Mouse (Mus musculus) megakaryocyte progenitor cell, adult 5-6 weeks (primary cell): ENCODE measurements around the gene Zfp335. TPM values are rescaled to one million over a fixed set of nuclear protein-coding genes. Genes with fewer than 3 reads are reported as not detected.

Experiments used
- total RNA-seq, 2 experiments: library from RNA; stranded (forward) in 1 of 2; stranded (reverse) in 1 of 2; fragments of 157-497, 149-512 nt in 1 of 2; fragments of 200-1000 nt in 1 of 2; gene quantifications; 2 replicates each; pipeline versions ENCODE4 v1.2.3 to v1.2.4; 2015 to 2017

Zfp335 gene
- total RNA-seq, 2 experiments from 2014 or later: 8.2 to 11.3 TPM

Other genes with a start within 250 kb of the Zfp335 start
- not detected in 2 replicates for gene Wfdc11, start 237.7 kb downstream of the Zfp335 start, total RNA-seq (2015)
- not detected in 2 replicates for gene Wfdc11, start 237.7 kb downstream of the Zfp335 start, total RNA-seq (2017)
- not detected in 2 replicates for gene Wfdc13, start 226.7 kb downstream of the Zfp335 start, total RNA-seq (2015)
- gene Wfdc13, start 226.7 kb downstream of the Zfp335 start, total RNA-seq (2017): not detected in 2 replicates
- gene Spint4, start 213.3 kb downstream of the Zfp335 start, total RNA-seq (2015): not detected in 2 replicates
- gene Spint4, start 213.3 kb downstream of the Zfp335 start, total RNA-seq (2017): not detected in 2 replicates
- not detected in 2 replicates for gene Spint5, start 196.5 kb downstream of the Zfp335 start, total RNA-seq (2015)
- not detected in 2 replicates for gene Spint5, start 196.5 kb downstream of the Zfp335 start, total RNA-seq (2017)
- 0.20 and 0.29 TPM in 2 replicates for gene Wfdc3, start 165.8 kb downstream of the Zfp335 start, total RNA-seq (2015)
- 0.41 TPM in 1 of 2 replicates, not detected in the other for gene Wfdc3, start 165.8 kb downstream of the Zfp335 start, total RNA-seq (2017)
- gene Dnttip1, start 165.8 kb downstream of the Zfp335 start, total RNA-seq (2015): 24.1 and 31.3 TPM in 2 replicates
- gene Dnttip1, start 165.8 kb downstream of the Zfp335 start, total RNA-seq (2017): 32.0 and 38.4 TPM in 2 replicates
- gene Ube2c, start 141.9 kb downstream of the Zfp335 start, total RNA-seq (2015): 271 and 279 TPM in 2 replicates
- 142 and 184 TPM in 2 replicates for gene Ube2c, start 141.9 kb downstream of the Zfp335 start, total RNA-seq (2017)
- not detected in 2 replicates for gene Tnnc2, start 131.8 kb downstream of the Zfp335 start, total RNA-seq (2015)
- not detected in 2 replicates for gene Tnnc2, start 131.8 kb downstream of the Zfp335 start, total RNA-seq (2017)
- gene Snx21, start 125.9 kb downstream of the Zfp335 start, total RNA-seq (2015): 0.42 and 0.49 TPM in 2 replicates
- 0.37 and 0.88 TPM in 2 replicates for gene Snx21, start 125.9 kb downstream of the Zfp335 start, total RNA-seq (2017)
- gene Acot8, start 106.9 kb downstream of the Zfp335 start, total RNA-seq (2015): 13.2 and 14.2 TPM in 2 replicates
- gene Acot8, start 106.9 kb downstream of the Zfp335 start, total RNA-seq (2017): 22.2 and 26.4 TPM in 2 replicates
- gene Zswim3, start 106.7 kb downstream of the Zfp335 start, total RNA-seq (2015): 4.3 and 6.7 TPM in 2 replicates
- 2.5 and 2.8 TPM in 2 replicates for gene Zswim3, start 106.7 kb downstream of the Zfp335 start, total RNA-seq (2017)
- gene Zswim1, start 89.1 kb downstream of the Zfp335 start, total RNA-seq (2015): 6.3 and 9.0 TPM in 2 replicates
- gene Zswim1, start 89.1 kb downstream of the Zfp335 start, total RNA-seq (2017): 3.1 and 4.4 TPM in 2 replicates
- gene Spata25, start 83.2 kb downstream of the Zfp335 start, total RNA-seq (2015): not detected in 2 replicates
- gene Spata25, start 83.2 kb downstream of the Zfp335 start, total RNA-seq (2017): not detected in 2 replicates
- gene Ctsa, start 78.9 kb downstream of the Zfp335 start, total RNA-seq (2015): 69.5 and 69.8 TPM in 2 replicates
- 71.5 and 77.0 TPM in 2 replicates for gene Ctsa, start 78.9 kb downstream of the Zfp335 start, total RNA-seq (2017)
- 3.4 and 4.3 TPM in 2 replicates for gene Neurl2, start 78.3 kb downstream of the Zfp335 start, total RNA-seq (2015)
- gene Neurl2, start 78.3 kb downstream of the Zfp335 start, total RNA-seq (2017): 0.57 and 1.9 TPM in 2 replicates
- gene Pltp, start 54.0 kb downstream of the Zfp335 start, total RNA-seq (2015): 0.10 TPM in 1 of 2 replicates, not detected in the other
- gene Pltp, start 54.0 kb downstream of the Zfp335 start, total RNA-seq (2017): not detected in 2 replicates
- gene Pcif1, start 32.5 kb downstream of the Zfp335 start, total RNA-seq (2015): 34.1 and 36.3 TPM in 2 replicates
- gene Pcif1, start 32.5 kb downstream of the Zfp335 start, total RNA-seq (2017): 21.7 and 40.4 TPM in 2 replicates
- 11.2 and 14.2 TPM in 2 replicates for gene Mmp9, start 29.0 kb upstream of the Zfp335 start, total RNA-seq (2015)
- 5.7 and 11.8 TPM in 2 replicates for gene Mmp9, start 29.0 kb upstream of the Zfp335 start, total RNA-seq (2017)
- 0.15 and 0.27 TPM in 2 replicates for gene Slc12a5, start 49.0 kb upstream of the Zfp335 start, total RNA-seq (2015)
- gene Slc12a5, start 49.0 kb upstream of the Zfp335 start, total RNA-seq (2017): 0.51 and 0.96 TPM in 2 replicates
- gene Ncoa5, start 123.1 kb upstream of the Zfp335 start, total RNA-seq (2015): 17.0 and 19.8 TPM in 2 replicates
- 31.2 and 40.9 TPM in 2 replicates for gene Ncoa5, start 123.1 kb upstream of the Zfp335 start, total RNA-seq (2017)
- gene Cd40, start 143.9 kb upstream of the Zfp335 start, total RNA-seq (2015): 0.84 TPM in 1 of 2 replicates, not detected in the other
- gene Cd40, start 143.9 kb upstream of the Zfp335 start, total RNA-seq (2017): 0.92 TPM in 1 of 2 replicates, not detected in the other
- not detected in 2 replicates for gene 1700025C18Rik, start 179.0 kb upstream of the Zfp335 start, total RNA-seq (2015)
- gene 1700025C18Rik, start 179.0 kb upstream of the Zfp335 start, total RNA-seq (2017): not detected in 2 replicates